Mouse (Mus musculus): ENCODE results near the gene Kctd7. TPM values are rescaled to one million over a fixed set of nuclear protein-coding genes. Genes with fewer than 3 reads are reported as not detected.

Kctd7 gene
- total RNA-seq, 4 experiments from 2014 or later = 2.0 to 4.1 (median 3.5) TPM

- DNase-seq (ENCODE audit: low spot score in 2 of 2) = no peak
Observed at GRCm38 (mm10) chr5:130143101-130143500, 1.6 kb upstream of the Kctd7 start.

DNA sequence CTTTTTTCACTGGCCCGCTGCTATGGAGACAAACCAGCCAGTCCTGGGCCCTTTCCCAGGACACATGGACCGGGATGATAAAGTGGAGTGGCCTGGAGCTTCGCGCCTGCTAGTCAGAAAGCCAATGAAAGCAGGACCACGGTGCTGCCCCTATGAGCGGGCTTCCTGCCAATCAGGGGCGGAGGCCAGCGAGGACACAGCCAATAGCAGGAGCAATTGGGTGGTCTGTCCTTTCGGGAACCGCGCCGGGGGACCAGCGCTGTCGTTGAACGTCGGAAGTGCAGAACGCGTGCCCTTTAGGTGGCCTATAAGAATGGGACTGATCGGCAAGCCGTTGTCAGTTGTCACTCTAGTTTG is 706 bp upstream of the Kctd7 start:
- DNase-seq (ENCODE audit: low spot score in 2 of 2) = peak; percentile 49 to 66

- DNase-seq (ENCODE audit: low spot score in 2 of 2) = no peak
Observed at GRCm38 (mm10) chr5:130145961-130146360, 1.3 kb downstream of the Kctd7 start.

DNA sequence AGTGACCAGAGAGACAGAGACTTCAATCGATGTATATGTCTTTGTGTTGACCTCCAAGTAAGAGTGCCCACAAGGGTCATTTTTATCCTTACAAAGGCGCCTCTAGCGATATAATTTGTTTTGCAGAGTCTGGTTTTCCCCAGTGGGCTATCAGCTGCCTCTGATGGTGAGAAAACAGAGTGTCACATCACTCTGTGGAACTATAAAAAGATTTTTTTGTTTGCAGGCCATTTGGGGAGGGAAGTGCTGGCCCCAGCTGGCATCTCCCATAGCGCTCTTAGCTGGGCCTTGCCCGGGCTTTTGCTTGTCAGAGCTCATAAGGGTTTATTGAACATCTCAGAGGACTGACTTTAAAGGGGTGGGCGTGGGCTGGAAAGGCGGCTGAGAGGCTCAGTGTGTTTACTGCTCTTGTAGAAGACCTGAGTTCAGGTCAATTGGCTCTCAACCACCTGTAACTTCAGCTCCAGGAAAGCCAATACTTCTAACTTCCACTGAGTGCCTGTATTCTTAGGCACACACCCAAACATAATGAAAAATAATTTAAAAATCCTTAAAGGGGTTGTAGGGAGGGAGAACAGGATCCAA is 5.2 kb downstream of the Kctd7 start:
- no peak for DNase-seq (ENCODE audit: low spot score in 2 of 2)

DNA sequence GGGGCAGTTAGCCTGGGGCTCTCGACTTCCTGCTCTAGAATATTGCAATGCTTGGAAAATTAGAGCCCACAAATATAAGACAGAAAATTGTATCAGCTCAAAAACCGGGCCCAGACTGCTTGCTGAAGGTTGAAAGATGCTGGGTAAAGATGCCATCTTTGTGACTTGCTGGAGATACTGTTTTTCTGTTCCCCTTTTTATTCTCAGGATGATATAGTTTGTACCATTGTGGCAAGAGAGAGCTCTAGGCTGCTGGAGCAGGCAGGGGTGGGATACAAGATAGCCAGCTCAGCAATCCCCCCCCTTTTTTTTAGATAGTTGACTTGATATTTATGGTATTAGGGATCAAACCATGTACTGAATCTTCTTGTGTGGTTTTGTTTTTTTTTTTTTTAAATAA is 9.6 kb downstream of the Kctd7 start:
- DNase-seq (ENCODE audit: low spot score in 2 of 2) = no peak

DNA sequence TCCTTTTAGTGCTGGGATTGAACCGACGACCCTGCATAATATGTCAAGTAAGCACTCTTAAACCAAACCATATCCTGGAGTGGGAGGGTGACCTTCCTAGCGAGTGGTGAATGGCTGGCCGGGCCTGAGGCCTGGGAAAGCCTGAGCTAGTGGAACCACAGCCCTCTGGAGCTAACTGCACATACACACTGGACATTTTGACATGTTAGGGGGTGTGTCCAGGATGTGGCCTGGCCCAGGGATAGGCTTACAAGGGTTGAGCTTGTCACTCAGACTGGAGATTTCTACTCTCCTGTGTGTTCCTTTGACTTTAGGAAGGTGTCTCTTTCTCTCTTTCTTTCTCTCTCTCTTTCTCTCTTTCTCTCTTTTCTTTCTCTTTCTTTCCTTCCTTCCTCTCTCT is 13.9 kb downstream of the Kctd7 start:
- no peak for DNase-seq (ENCODE audit: low spot score in 2 of 2)

DNA sequence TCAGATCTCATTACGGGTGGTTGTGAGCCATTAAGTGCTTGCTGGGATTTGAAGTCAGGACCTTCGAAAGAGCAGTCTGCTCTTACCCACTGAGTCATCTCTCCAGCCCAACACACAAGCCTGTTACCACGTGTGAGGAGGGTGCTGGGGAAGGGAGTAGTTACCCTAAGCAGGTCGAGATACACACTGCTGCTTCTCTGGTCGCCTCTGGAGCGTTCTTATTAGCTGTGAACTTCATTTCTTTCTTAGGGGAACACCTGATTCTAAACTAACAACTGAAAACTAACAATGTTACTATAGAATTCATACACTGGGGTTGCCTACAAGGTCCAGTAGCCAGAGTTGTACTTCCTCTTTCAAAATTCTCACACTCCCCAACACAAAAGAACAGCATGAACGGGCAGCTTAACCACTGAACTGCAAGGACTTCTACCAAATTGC is 15.1 kb downstream of the Kctd7 start:
- no peak for DNase-seq (ENCODE audit: low spot score in 2 of 2)

- peak; percentile 60 to 65 for DNase-seq (ENCODE audit: low spot score in 2 of 2)
Observed at GRCm38 (mm10) chr5:130163670-130164069, 19.0 kb downstream of the Kctd7 start.

- DNase-seq (ENCODE audit: low spot score in 2 of 2) = no peak
Observed at GRCm38 (mm10) chr5:130165213-130165612, 20.6 kb downstream of the Kctd7 start.

- DNase-seq (ENCODE audit: low spot score in 2 of 2) = no peak
Observed at GRCm38 (mm10) chr5:130169109-130169508, 24.4 kb downstream of the Kctd7 start.

GRCm38 (mm10) chr5:130170666-130171422 is 26.2 kb downstream of the Kctd7 start:
- no peak for DNase-seq (ENCODE audit: low spot score in 2 of 2)

DNA sequence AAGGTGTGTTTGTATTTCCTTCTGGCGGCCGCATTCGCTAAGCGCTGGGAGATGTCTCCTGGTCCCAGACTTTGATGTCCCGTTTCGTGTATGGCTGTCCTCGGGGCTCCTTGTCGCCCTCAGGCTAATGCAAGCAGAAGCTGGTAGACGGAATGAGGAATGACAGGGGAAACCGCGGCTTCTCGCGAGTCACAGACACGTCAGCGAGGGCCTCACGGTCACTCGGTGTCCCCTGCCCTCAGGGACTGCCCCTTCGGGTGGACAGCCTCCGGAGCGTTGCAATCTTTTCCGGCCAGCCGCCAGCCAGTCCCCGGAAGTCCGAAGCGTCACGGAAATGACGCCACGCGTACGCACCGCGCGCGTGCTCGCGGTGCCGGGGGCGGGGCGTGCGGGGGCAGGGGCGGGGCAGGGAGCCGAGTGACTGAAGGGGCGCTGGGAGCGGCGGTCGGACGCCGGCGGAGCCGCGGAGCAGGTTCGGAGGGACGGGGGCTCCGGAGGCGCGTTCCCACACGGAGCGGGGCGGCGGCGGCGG is 26.8 kb downstream of the Kctd7 start, which contains the start of gene Rabgef1:
TSS of gene Rabgef1 (plus strand) at position 376 of the 532 bp plus-strand sequence.
- DNase-seq (ENCODE audit: low spot score in 2 of 2) = peak; percentile 92 to 93

GRCm38 (mm10) chr5:130171956-130172601 is 27.4 kb downstream of the Kctd7 start:
- DNase-seq (ENCODE audit: low spot score in 2 of 2) = peak; percentile 42 to 57

GRCm38 (mm10) chr5:130173012-130173411 is 28.4 kb downstream of the Kctd7 start:
- DNase-seq (ENCODE audit: low spot score in 2 of 2) = no peak

GRCm38 (mm10) chr5:130177871-130178270 is 33.2 kb downstream of the Kctd7 start:
- no peak for DNase-seq (ENCODE audit: low spot score in 2 of 2)

DNA sequence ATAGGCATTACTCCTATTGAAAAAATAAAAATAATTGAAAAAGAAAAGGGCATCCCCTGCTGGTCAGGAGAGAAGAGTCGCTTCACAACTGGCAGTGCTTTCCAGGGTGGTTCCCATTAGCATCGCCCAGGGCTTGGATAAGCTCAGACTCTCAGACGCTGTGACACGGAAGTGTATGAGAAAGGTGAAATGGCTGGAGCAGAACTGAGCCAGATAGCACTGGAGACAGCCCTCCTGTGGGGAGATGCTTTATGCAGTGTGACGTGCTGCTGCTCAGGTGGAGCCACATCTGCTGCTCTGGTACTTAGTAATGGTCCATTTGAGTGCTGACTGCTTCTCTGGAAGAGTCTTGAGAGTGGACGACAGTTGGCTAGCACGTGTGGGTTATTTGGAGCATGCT is 35.7 kb downstream of the Kctd7 start:
- DNase-seq (ENCODE audit: low spot score in 2 of 2) = no peak

DNA sequence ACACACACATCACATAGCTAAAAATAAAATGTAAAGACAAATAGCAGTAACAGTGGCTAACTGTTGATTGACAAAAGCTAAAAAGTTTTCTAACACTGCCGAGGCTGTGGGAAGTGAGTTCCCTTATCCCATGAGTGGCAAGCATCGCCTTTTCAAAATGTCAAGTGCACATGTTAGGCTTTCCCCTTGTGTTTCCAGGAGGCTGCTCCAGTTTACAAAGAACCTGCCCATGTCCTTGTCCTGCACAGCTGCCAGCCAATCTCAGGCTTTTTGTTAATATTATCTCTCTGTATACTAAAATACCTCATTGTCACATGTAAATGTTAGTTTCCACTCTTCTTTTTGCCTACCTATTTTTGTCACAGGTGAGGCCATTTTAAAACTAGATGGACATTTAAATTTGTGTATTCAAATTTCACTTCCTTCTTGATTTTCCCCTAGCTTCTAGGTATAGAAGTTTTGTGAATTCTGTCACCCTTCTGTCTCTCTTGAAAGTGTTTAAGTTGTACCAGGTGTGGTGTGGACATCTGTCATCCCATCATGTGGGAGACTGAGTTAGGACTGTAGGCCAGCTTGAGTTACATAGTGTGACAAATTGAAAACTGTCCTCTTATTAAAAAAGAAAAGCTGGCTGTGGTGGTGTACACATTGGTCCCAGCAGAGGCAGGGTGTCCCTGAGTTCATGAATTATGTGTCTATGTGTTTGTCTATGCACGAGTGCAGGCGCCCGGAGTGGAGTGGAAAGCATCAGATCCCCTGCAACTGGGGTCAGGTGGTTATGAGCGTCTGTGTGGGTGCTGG is 37.3 kb downstream of the Kctd7 start:
- no peak for DNase-seq (ENCODE audit: low spot score in 2 of 2)

GRCm38 (mm10) chr5:130182541-130182821 is 37.8 kb downstream of the Kctd7 start:
- DNase-seq (ENCODE audit: low spot score in 2 of 2) = no peak

DNA sequence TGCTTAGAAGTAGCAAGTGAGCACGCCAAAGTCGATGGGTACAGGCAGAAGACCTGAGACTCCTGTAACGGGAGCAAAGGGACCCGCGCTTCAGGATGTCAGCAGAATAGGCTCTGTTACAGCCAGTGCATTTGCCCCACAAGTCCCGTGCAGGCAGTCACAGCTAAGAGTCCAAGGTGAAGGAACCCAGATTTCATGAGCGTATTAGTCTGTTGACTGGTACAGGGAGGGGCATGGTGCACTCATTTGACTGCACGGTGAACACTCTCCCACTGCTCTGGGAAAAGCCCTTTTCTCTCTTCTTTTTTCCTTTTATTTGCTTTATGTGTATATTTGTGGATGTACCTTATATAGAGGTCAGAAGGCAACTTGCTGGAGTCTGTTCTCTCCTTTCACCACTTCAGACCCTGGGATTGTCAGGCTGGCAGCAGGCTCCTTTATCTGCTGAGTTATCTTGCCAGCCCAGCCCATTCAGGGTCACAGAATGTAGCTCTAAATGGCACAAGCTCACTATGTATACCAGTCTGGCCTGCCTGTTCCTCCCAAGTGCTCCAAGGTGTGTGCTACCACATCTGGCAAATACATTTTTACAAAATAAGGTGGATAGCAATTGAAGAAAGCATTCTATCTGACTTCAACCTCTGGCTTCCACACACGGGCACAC is 39.7 kb downstream of the Kctd7 start:
- DNase-seq (ENCODE audit: low spot score in 2 of 2) = no peak

DNA sequence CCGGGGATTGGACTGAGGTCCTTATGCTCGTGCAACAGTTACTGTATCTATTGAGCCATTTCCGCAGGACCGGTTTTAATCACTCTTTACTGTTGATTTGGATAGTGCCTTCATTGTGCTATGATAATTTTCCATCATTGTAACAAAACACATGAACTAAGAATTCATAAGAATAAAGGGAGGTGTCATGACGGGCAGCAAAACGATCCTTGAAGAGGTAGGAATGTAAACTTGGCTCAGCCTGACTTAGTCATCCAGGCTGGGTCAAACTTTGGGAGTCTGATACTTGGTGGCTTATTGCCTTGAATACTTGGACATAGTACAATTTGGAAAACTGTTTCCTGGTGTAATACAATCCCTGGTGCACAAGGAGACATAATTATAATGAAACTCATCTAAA is 40.7 kb downstream of the Kctd7 start:
- no peak for DNase-seq (ENCODE audit: low spot score in 2 of 2)

DNA sequence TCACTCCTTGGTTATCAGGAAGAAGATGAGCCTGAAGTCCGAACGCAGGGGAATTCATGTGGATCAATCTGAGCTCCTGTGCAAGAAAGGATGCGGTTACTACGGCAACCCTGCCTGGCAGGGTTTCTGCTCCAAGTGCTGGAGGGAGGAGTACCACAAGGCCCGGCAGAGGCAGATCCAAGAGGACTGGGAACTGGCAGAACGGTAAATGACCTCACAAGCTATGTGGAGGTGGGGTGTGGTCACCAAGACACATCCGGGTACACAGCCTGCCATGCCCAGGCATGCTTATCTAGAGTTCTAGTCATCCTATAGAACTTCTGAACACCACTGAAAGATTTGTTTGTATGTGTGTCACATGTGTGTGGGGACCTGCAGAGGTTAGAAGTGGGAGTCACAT is 42.7 kb downstream of the Kctd7 start:
- DNase-seq (ENCODE audit: low spot score in 2 of 2) = no peak

All from gastrocnemius, adult 8-10 months (tissue).